Mouse (Mus musculus): Measurements from ENCODE around the gene Gm3776. TPM values are rescaled to one million over a fixed set of nuclear protein-coding genes. Genes with fewer than 3 reads are reported as not detected.
"Not testable (repeated sequence)": the region's sequence is repeated elsewhere in the genome, so short reads cannot be mapped to it uniquely, and the experiment has no call there.

Gene Gm3776
- total RNA-seq, 1 experiment, result not detected

DNA sequence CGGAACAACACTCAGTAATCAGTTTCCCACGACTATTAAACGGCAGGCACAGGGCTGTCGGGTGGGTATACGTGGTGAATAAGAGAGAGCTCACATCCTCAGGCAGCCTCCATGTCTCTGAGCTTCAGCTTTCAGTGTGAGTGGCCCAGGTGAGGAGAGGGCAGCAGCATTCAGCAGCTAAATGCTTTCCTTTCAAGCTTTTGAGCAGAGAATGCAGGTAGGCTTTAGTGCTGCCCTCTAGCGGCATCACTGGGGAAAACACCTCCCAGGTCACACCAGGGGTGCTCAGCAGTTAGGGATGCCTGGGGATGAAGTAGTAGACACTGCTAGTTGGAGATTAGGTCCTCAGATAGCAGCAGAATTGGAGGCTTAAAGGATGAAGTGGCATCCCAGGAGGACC lies 2.8 kb downstream of the Gm3776 start:
- H3K36me3 ChIP-seq (ENCODE audit: control insufficient read depth, insufficient read depth, low read length, poor library complexity, severe bottlenecking); in situ Hi-C loops (cut with MboI; ENCODE audit: low sequenced_read_pairs in 2 of 2, unreplicated experiment in 2 of 2); H3K9ac ChIP-seq (ENCODE audit: insufficient read depth, low read depth, low read length, poor library complexity, severe bottlenecking); H3K4me1 ChIP-seq (ENCODE audit: control insufficient read depth in 2 of 2, insufficient read depth in 2 of 2, low read length in 2 of 2, poor library complexity in 1 of 2); H3K4me3 ChIP-seq (ENCODE audit: insufficient read depth in 1 of 2, low read depth in 1 of 2, low read length in 2 of 2, poor library complexity in 1 of 2, severe bottlenecking in 1 of 2); DNase-seq (ENCODE audit: low read depth, low spot score); H3K27ac ChIP-seq (ENCODE audit: insufficient read depth, low read depth, low read length, poor library complexity, severe bottlenecking); H3K9me3 ChIP-seq (ENCODE audit: control insufficient read depth, insufficient read depth, low read depth, low read length): not testable (repeated sequence)

DNA sequence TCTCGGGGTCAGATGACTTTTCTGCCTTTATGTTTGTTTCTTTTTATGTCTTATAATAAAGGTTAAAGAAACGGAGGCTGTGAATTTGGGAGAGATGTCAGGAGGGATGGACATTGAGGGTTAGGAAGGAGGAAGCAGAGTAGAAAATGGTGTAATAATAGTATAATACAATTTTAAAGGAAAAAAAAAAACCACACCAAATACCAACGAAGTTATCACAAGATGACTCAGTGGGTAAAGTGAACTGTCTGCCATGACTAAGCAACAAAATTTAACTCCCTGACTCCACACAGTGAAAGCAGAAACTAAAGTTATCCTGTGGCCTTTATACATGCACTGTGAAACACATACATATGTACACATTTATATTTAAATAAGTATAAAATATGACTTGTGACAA lies 14.0 kb downstream of the Gm3776 start:
- H3K4me1 ChIP-seq (ENCODE audit: control insufficient read depth in 2 of 2, insufficient read depth in 2 of 2, low read length in 2 of 2, poor library complexity in 1 of 2); H3K36me3 ChIP-seq (ENCODE audit: control insufficient read depth, insufficient read depth, low read length, poor library complexity, severe bottlenecking); H3K27ac ChIP-seq (ENCODE audit: insufficient read depth, low read depth, low read length, poor library complexity, severe bottlenecking); H3K9me3 ChIP-seq (ENCODE audit: control insufficient read depth, insufficient read depth, low read depth, low read length); in situ Hi-C loops (cut with MboI; ENCODE audit: low sequenced_read_pairs in 2 of 2, unreplicated experiment in 2 of 2); DNase-seq (ENCODE audit: low read depth, low spot score); H3K4me3 ChIP-seq (ENCODE audit: insufficient read depth in 1 of 2, low read depth in 1 of 2, low read length in 2 of 2, poor library complexity in 1 of 2, severe bottlenecking in 1 of 2); H3K9ac ChIP-seq (ENCODE audit: insufficient read depth, low read depth, low read length, poor library complexity, severe bottlenecking): not testable (repeated sequence)

DNA sequence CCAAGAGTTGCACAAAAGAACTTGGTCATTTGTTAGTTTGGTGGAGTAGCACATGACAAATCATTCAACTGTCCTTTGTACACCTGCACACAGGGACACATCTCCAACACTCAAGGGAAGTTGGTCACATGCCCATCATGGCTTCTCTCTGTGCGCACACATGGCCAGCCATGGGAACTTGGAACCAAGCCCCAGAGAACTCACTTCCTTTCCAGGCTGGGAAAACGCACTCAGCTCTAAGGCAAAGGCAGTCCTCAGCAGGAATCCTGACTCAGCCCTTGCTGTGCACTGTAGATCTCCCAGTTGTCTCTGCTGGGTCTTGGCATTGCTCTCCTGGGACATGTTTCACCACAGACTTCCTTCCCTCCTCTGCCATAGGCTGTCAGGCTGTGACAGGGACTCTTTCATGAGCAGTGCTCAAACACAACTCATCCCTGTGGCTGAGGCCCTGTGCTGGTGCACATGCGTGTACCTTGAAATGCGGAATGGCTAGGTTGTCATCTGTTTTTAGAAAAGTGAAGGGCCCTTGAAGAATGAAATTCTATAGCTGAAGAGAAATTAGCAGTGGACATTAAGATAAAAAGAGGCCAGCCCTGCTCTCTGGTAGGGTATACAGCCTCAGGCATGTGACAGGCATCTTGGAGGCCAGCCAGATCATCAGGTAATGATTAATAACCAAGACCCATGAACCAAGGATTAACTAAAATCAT lies 25.2 kb downstream of the Gm3776 start:
- H3K4me3 ChIP-seq (ENCODE audit: insufficient read depth in 1 of 2, low read depth in 1 of 2, low read length in 2 of 2, poor library complexity in 1 of 2, severe bottlenecking in 1 of 2); H3K9me3 ChIP-seq (ENCODE audit: control insufficient read depth, insufficient read depth, low read depth, low read length); H3K36me3 ChIP-seq (ENCODE audit: control insufficient read depth, insufficient read depth, low read length, poor library complexity, severe bottlenecking); H3K4me1 ChIP-seq (ENCODE audit: control insufficient read depth in 2 of 2, insufficient read depth in 2 of 2, low read length in 2 of 2, poor library complexity in 1 of 2); H3K27ac ChIP-seq (ENCODE audit: insufficient read depth, low read depth, low read length, poor library complexity, severe bottlenecking); H3K9ac ChIP-seq (ENCODE audit: insufficient read depth, low read depth, low read length, poor library complexity, severe bottlenecking); DNase-seq (ENCODE audit: low read depth, low spot score); in situ Hi-C loops (cut with MboI; ENCODE audit: low sequenced_read_pairs in 2 of 2, unreplicated experiment in 2 of 2): not testable (repeated sequence)

DNA sequence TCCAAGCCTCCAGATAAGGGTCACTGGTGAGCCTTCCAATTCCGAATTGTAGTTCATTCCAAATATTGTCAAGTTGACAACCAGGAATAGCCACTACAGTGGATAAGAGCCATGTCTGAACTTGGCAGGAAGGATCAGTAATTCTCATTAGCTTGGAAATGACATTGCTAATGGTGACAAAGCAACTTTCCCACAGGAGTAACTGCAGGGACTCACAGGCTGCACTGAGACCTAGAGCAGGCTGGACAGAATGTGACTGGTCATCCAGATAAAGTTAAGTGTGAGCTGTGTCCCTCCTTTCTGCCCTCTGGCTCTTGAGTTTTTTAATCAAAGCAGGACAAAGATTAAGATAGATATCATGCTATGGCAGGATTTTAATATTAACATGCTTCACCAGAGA lies 32.1 kb downstream of the Gm3776 start:
- H3K9me3 ChIP-seq (ENCODE audit: control insufficient read depth, insufficient read depth, low read depth, low read length); DNase-seq (ENCODE audit: low read depth, low spot score); H3K36me3 ChIP-seq (ENCODE audit: control insufficient read depth, insufficient read depth, low read length, poor library complexity, severe bottlenecking); H3K27ac ChIP-seq (ENCODE audit: insufficient read depth, low read depth, low read length, poor library complexity, severe bottlenecking); H3K4me3 ChIP-seq (ENCODE audit: insufficient read depth in 1 of 2, low read depth in 1 of 2, low read length in 2 of 2, poor library complexity in 1 of 2, severe bottlenecking in 1 of 2); H3K4me1 ChIP-seq (ENCODE audit: control insufficient read depth in 2 of 2, insufficient read depth in 2 of 2, low read length in 2 of 2, poor library complexity in 1 of 2); in situ Hi-C loops (cut with MboI; ENCODE audit: low sequenced_read_pairs in 2 of 2, unreplicated experiment in 2 of 2); H3K9ac ChIP-seq (ENCODE audit: insufficient read depth, low read depth, low read length, poor library complexity, severe bottlenecking): not testable (repeated sequence)

DNA sequence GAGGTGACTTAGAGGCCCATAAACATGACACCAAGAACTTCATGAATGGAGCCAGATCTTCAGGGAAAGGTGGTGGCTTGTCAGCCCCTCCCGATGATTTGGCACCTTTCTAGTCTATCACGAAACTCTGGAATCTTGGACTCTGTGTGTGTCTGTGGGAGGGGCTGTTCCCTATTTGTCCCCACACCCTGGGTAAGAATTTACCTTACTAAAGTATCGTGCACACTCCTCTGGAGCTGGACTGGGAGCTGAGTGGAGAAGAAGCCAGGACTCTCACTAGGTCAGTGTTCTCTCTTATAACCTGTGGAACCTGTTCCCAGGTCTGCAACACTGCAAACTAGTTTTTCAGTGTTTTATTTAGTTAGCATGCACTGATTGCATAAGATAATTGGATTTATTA lies 32.8 kb downstream of the Gm3776 start, which contains the start of gene Gm10639:
Gene Gm10639 (plus strand): TSS at position 201 of the 400 bp plus-strand sequence.
- H3K4me3 ChIP-seq (ENCODE audit: insufficient read depth in 1 of 2, low read depth in 1 of 2, low read length in 2 of 2, poor library complexity in 1 of 2, severe bottlenecking in 1 of 2); DNase-seq (ENCODE audit: low read depth, low spot score); H3K36me3 ChIP-seq (ENCODE audit: control insufficient read depth, insufficient read depth, low read length, poor library complexity, severe bottlenecking); H3K27ac ChIP-seq (ENCODE audit: insufficient read depth, low read depth, low read length, poor library complexity, severe bottlenecking); in situ Hi-C loops (cut with MboI; ENCODE audit: low sequenced_read_pairs in 2 of 2, unreplicated experiment in 2 of 2); H3K4me1 ChIP-seq (ENCODE audit: control insufficient read depth in 2 of 2, insufficient read depth in 2 of 2, low read length in 2 of 2, poor library complexity in 1 of 2); H3K9ac ChIP-seq (ENCODE audit: insufficient read depth, low read depth, low read length, poor library complexity, severe bottlenecking); H3K9me3 ChIP-seq (ENCODE audit: control insufficient read depth, insufficient read depth, low read depth, low read length): not testable (repeated sequence)

DNA sequence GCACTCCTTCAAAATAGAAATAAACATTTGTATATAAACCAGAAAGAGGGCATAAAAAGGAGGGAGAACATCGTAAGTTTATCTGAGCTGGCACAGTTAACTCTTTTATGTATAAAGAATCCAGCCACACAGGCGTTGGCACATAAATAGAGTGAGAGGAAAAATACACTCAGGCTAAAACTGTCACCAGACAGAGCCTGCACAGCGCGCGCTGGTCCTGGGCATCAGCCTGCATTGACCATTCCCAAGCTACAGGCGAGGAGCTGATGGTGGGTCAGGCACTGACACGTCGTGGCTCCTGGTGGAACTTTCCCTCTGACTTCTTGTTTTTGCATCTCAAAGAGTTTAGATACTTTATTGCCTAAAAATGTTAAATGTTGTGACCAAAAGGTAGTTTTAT lies 35.5 kb downstream of the Gm3776 start:
- in situ Hi-C loops (cut with MboI; ENCODE audit: low sequenced_read_pairs in 2 of 2, unreplicated experiment in 2 of 2); H3K9ac ChIP-seq (ENCODE audit: insufficient read depth, low read depth, low read length, poor library complexity, severe bottlenecking); H3K4me3 ChIP-seq (ENCODE audit: insufficient read depth in 1 of 2, low read depth in 1 of 2, low read length in 2 of 2, poor library complexity in 1 of 2, severe bottlenecking in 1 of 2); H3K36me3 ChIP-seq (ENCODE audit: control insufficient read depth, insufficient read depth, low read length, poor library complexity, severe bottlenecking); DNase-seq (ENCODE audit: low read depth, low spot score); H3K4me1 ChIP-seq (ENCODE audit: control insufficient read depth in 2 of 2, insufficient read depth in 2 of 2, low read length in 2 of 2, poor library complexity in 1 of 2); H3K27ac ChIP-seq (ENCODE audit: insufficient read depth, low read depth, low read length, poor library complexity, severe bottlenecking); H3K9me3 ChIP-seq (ENCODE audit: control insufficient read depth, insufficient read depth, low read depth, low read length): not testable (repeated sequence)

DNA sequence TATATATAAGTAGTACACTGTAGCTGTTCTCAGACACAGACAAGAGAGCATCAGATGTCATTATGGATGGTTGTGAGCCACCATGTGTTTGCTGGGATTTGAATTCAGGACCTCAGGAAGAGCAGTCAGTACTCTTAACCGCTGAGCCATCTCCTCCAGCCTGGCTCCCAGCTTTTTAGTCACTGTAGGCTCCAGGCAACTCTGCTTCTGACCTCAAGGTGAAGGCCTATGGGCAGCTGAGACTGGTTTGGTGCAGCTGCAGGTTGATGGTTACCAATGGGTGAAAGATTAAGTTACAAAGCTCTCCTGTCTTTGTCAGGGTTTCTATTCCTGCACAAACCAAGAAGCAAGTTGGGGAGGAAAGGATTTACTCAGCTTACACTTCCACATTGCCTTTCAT lies 36.8 kb downstream of the Gm3776 start:
- H3K9ac ChIP-seq (ENCODE audit: insufficient read depth, low read depth, low read length, poor library complexity, severe bottlenecking); H3K9me3 ChIP-seq (ENCODE audit: control insufficient read depth, insufficient read depth, low read depth, low read length); H3K36me3 ChIP-seq (ENCODE audit: control insufficient read depth, insufficient read depth, low read length, poor library complexity, severe bottlenecking); in situ Hi-C loops (cut with MboI; ENCODE audit: low sequenced_read_pairs in 2 of 2, unreplicated experiment in 2 of 2); DNase-seq (ENCODE audit: low read depth, low spot score); H3K4me1 ChIP-seq (ENCODE audit: control insufficient read depth in 2 of 2, insufficient read depth in 2 of 2, low read length in 2 of 2, poor library complexity in 1 of 2); H3K4me3 ChIP-seq (ENCODE audit: insufficient read depth in 1 of 2, low read depth in 1 of 2, low read length in 2 of 2, poor library complexity in 1 of 2, severe bottlenecking in 1 of 2); H3K27ac ChIP-seq (ENCODE audit: insufficient read depth, low read depth, low read length, poor library complexity, severe bottlenecking): not testable (repeated sequence)

DNA sequence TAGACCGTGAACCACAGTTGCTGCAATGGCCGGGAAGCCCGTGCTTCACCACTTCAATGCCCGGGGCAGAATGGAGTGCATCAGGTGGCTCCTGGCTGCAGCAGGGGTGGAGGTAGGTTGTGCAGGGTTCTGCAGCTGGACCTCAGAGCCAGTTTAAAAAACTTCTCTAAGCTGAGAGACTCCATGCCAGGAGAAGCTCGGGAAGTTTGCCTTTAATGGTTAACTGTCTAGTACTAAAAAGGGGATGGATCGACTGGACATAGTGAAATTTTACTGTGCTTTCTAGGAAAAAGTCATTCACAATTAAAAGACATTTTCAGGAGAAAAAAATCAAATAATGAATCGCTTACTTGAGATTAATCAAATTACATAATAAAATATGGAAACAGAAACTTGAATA lies 37.9 kb downstream of the Gm3776 start:
- DNase-seq (ENCODE audit: low read depth, low spot score), result not testable (repeated sequence)

More for the DNA sequence above, 37.9 kb downstream of the Gm3776 start:
- H3K27ac ChIP-seq (ENCODE audit: insufficient read depth, low read depth, low read length, poor library complexity, severe bottlenecking); H3K36me3 ChIP-seq (ENCODE audit: control insufficient read depth, insufficient read depth, low read length, poor library complexity, severe bottlenecking); H3K9ac ChIP-seq (ENCODE audit: insufficient read depth, low read depth, low read length, poor library complexity, severe bottlenecking); H3K4me1 ChIP-seq (ENCODE audit: control insufficient read depth in 2 of 2, insufficient read depth in 2 of 2, low read length in 2 of 2, poor library complexity in 1 of 2); H3K9me3 ChIP-seq (ENCODE audit: control insufficient read depth, insufficient read depth, low read depth, low read length); in situ Hi-C loops (cut with MboI; ENCODE audit: low sequenced_read_pairs in 2 of 2, unreplicated experiment in 2 of 2); H3K4me3 ChIP-seq (ENCODE audit: insufficient read depth in 1 of 2, low read depth in 1 of 2, low read length in 2 of 2, poor library complexity in 1 of 2, severe bottlenecking in 1 of 2): not testable (repeated sequence)

All from ES-E14 (cell line).